Mouse (Mus musculus) retina, adult 2 months (tissue): ENCODE measurements around the gene Glod5.
"Not testable (repeated sequence)": the region's sequence is repeated elsewhere in the genome, so short reads cannot be mapped to it uniquely, and the experiment has no call there.

Experiments used
- DNase-seq: peaks from one replicate; pipeline ENCODE4 v3.0.0-alpha.2; 2012; ENCODE audit warnings: low read depth, low spot score

The Glod5 gene

GRCm38 (mm10) chrX:8018286-8018685, at the start of gene Glod5:
TSS of gene Glod5 (minus strand) at chrX:8018492.
- no peak for DNase-seq

- DNase-seq: not testable (repeated sequence)
These were observed 32.9 kb upstream of the Glod5 start for GRCm38 (mm10) chrX:8051044-8051781.

GRCm38 (mm10) chrX:8033009-8033408, 14.7 kb upstream of the Glod5 start:
- no peak for DNase-seq

- DNase-seq: no peak
These were observed 8.5 kb upstream of the Glod5 start for GRCm38 (mm10) chrX:8026811-8027210.

DNA sequence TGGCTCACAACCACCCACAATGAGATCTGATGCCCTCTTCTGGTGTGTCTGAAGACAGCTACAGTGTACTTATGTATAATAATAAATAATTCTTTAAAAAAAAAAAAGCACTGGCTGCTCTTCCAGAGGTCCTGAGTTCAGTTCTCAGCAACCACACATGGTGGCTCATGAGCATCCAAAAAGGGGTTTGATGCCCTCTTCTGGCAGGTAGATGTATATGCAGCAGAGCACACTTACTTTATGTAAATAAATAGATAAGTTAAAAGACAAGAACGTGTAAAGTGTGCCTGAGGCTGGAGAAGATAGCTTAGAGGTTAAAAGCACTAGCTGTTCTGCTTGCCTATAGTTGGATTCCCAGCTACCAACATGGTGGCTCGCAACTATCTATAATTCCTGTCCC, 6.5 kb upstream of the Glod5 start:
- no peak for DNase-seq

DNA sequence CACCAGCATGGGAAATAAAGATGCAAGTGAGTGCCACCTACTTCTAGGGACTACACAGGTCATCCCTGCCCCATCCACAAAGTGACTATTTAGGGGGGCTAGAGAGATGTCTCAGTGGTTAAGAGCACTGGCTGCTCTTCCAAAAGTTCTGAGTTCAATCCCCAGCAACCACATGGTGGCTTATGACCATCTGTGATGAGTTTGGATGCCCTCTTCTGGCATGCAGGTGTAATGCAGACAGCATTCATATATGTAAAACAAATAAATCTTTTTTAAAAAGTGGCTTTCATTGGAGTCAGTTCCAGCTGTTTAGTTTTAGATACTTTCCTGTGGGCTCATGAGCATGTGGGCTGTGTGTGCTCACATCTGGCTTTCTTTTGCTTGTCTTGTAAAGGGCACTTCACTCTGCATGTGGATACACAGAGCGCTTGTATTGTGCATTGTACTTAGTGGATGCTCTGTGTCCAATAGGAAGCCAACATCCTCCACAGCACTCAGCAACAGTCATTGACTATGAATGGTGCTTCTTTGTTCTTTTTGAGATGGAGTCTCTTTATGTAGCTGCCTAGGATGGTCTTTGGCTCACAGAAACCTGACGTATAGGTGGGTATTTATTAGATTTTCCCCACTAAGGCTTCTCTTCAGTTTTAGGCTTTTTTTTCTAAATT, 2.0 kb upstream of the Glod5 start:
- DNase-seq: no peak

DNA sequence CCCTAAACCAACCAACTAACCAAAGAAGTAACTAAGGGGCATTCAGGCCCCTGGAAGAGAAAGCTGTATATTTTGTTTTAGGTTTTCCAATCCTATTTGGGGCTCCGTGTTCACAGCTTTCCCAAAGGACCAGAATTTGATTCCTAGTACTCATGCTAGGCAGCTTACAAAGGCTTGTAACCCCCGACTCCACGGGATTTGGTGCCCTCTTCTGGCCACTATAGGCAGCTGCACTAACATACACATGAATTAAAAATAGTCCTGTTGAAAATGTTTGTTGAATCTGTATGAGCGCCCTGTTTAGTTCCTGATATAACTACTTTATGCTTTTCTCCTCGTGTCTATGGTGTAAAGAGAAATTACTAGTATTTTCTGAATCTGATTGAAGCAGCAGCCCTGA, 1.1 kb downstream of the Glod5 start:
- DNase-seq: peak; percentile 30

DNA sequence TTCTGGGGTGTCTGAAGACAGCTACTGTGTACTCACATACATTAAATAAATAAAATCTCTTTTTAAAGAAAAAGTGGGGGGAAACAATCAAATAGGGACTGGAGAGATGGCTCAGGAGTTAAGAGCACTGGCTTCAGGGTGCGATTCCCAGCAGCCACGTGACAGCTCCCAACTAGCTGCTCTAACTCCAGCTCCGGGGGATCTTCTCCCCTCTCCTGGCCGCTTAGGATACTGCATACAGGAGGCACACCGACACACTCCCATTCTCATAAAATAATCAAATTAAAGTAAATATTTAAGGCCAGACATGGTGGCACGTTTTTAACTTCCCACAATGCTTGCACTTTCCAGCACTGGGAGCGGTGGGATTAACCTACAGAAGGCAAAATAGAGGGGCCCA, 2.6 kb downstream of the Glod5 start:
- not testable (repeated sequence) for DNase-seq

- no peak for DNase-seq
These were observed 4.5 kb downstream of the Glod5 start for GRCm38 (mm10) chrX:8013569-8014314.

- DNase-seq: no peak
These were observed 5.1 kb downstream of the Glod5 start for GRCm38 (mm10) chrX:8013157-8013556.

GRCm38 (mm10) chrX:8009356-8009755, 8.9 kb downstream of the Glod5 start:
- not testable (repeated sequence) for DNase-seq

GRCm38 (mm10) chrX:8008543-8008942, 9.7 kb downstream of the Glod5 start:
- no peak for DNase-seq

GRCm38 (mm10) chrX:8002971-8003370, 15.3 kb downstream of the Glod5 start:
- no peak for DNase-seq

DNA sequence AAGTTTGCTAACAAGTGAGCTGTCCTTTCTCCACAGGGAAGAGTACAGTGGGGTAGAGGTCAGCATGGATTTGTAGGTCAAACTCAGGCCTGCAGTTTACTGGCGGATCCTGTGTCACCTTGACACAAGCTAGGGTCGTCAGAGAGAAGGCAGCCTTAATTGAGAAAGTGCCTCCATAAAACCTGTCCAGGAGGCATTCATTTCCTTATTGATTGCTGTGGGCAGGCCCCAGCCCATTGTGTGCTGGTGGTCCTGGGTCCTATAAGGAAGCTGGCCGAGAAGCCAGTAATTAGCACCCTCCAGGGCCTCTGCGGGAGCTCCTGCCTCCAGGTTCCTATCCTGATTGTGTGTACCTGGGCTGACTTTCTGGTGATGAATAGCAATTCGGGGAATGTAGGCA, 16.3 kb downstream of the Glod5 start:
- no peak for DNase-seq

- no peak for DNase-seq
These were observed 17.6 kb downstream of the Glod5 start for GRCm38 (mm10) chrX:8000546-8001192.

GRCm38 (mm10) chrX:7993068-7993735, 25.1 kb downstream of the Glod5 start:
- no peak for DNase-seq

GRCm38 (mm10) chrX:7992379-7993067, 25.8 kb downstream of the Glod5 start:
- no peak for DNase-seq

- DNase-seq: no peak
These were observed 36.9 kb downstream of the Glod5 start for GRCm38 (mm10) chrX:7981368-7981767.

DNA sequence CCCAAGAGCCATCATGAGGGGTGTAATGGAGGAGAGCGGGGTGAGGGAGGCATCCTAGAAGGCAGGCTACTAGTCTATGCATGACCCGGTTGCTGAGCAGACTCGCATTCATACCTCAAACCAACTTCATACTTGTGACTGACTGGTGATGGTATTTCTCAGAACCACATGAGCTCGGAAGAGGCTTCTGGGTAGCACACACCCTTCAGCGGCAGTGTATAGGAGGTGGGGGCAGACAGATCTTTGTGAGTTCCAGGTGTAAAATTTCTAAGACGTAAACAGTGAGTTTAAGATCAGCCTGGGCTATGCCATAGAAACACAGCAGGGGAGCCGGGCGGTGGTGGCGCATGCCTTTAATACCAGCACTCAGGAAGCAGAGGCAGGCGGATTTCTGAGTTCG, 40.4 kb downstream of the Glod5 start, which contains the start of gene Gata1:
TSS of gene Gata1 (minus strand) at position 180 of the 400 bp plus-strand sequence.
- DNase-seq: no peak

- no peak for DNase-seq
These were observed 47.0 kb downstream of the Glod5 start for GRCm38 (mm10) chrX:7971292-7971691.

DNA sequence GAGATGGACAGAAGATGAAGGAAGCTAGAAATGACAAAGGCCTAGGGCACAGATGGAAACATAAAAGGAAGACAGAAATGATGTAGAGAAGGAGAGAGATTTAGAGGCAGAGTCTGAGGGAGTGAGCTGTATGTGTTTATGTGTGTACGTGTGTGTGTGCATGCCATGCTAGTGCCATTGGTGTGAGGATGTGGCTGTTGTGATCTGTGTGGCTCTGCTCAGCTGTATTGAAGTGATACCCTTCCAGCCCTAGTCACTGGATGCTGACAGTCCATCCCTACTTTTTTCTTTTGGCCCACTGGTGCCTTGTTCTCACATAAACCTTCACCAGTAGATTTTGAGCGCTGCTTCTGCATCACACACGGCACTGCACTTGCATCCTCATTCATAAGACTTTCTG, 49.4 kb downstream of the Glod5 start:
- no peak for DNase-seq
